Mouse (Mus musculus) G1E (cell line): ENCODE measurements around the gene Gcnt2. TPM values are rescaled to one million over a fixed set of nuclear protein-coding genes. Genes with fewer than 3 reads are reported as not detected.
A peak's percentile ranks its signal among the peaks of the same experiment; 100 is the strongest.
"Not testable (repeated sequence)": the region's sequence is repeated elsewhere in the genome, so short reads cannot be mapped to it uniquely, and the experiment has no call there.

Experiments
- ATAC-seq: 2 replicates; pipeline ENCODE4 v1.8.0; 2016; ENCODE audit warnings: mild to moderate bottlenecking; ENCODE audit not compliant: insufficient number of reproducible peaks, poor library complexity, low FRiP score, severe bottlenecking; ENCODE audit errors: extremely low read depth
- DNase-seq: peaks from one replicate; pipeline ENCODE4 v3.0.0; 2012; ENCODE audit warnings: low spot score
- H3K27me3 ChIP-seq: 2 replicates; pipeline ENCODE4 v1.6.1; 2012; ENCODE audit warnings: mild to moderate bottlenecking, low read length, inconsistent platforms; ENCODE audit not compliant: insufficient read depth
- H3K36me3 ChIP-seq: replicated peaks from 2 replicates; pipeline ENCODE3; 2012; ENCODE audit warnings: mild to moderate bottlenecking, inconsistent platforms
- H3K4me1 ChIP-seq: 2 replicates; pipeline ENCODE4 v1.6.1; 2012; ENCODE audit warnings: low read depth, low read length, inconsistent platforms, mixed read lengths; ENCODE audit not compliant: insufficient read depth
- H3K4me3 ChIP-seq: 2 replicates; pipeline ENCODE4 v1.5.1; 2012; ENCODE audit warnings: low read depth, mild to moderate bottlenecking, inconsistent platforms, low read length, moderate library complexity, mixed read lengths
- H3K9me3 ChIP-seq: replicated peaks from 2 replicates; pipeline ENCODE4 v1.6.1; 2012; ENCODE audit warnings: inconsistent platforms
- CTCF ChIP-seq: IDR thresholded peaks from 2 replicates; pipeline ENCODE4 v1.5.1; 2012; ENCODE audit warnings: low read depth, low read length, inconsistent platforms, mixed read lengths
- GATA1 ChIP-seq: IDR thresholded peaks from 2 replicates; pipeline ENCODE4 v1.6.1; 2012; ENCODE audit warnings: borderline replicate concordance, low read length, inconsistent platforms, mixed read lengths
- GATA2 ChIP-seq: IDR thresholded peaks from 2 replicates; pipeline ENCODE4 v1.6.1; 2012; ENCODE audit warnings: low read depth, low read length, inconsistent platforms, borderline replicate concordance
- POLR2AphosphoS5 ChIP-seq: IDR thresholded peaks from 2 replicates; pipeline ENCODE4 v1.6.1; 2012; ENCODE audit warnings: low read depth, low read length, inconsistent platforms; ENCODE audit not compliant: insufficient replicate concordance
- TAL1 ChIP-seq: conservative IDR thresholded peaks from 2 replicates; pipeline ENCODE4 v1.6.1; 2012; ENCODE audit warnings: low read depth, low read length, inconsistent platforms, mixed read lengths
- polyA plus RNA-seq: library from polyadenylated mRNA; stranded (reverse); fragments of >175 nt; gene quantifications from 2 replicates; pipeline ENCODE4 v1.2.3, GENCODE M21; 2012
- total RNA-seq, 2 experiments: library from RNA; stranded (forward) in 1 of 2; stranded (reverse) in 1 of 2; fragments of 200-1000 nt in 1 of 2; fragments of >200 nt in 1 of 2; fragmentation: Nextera tagmentation in 1 of 2; gene quantifications; 2 replicates each; pipeline ENCODE4 v1.2.3; 2014 to 2017

Gene Gcnt2
- total and polyA plus RNA-seq, 3 experiments: 0.71 TPM; not detected in 2

- DNase-seq: no peak
- TF ChIP-seq GATA1: no peak
- TF ChIP-seq GATA2: no peak
- TF ChIP-seq CTCF: no peak
- no peak for TF ChIP-seq TAL1
- no peak for TF ChIP-seq POLR2AphosphoS5
- no peak for ATAC-seq
- peaks cover 11% of the 10 kb centered on the region for H3K27me3 ChIP-seq
- H3K4me3 ChIP-seq: no peak overlapping the region
- no peaks in the 10 kb centered on the region for H3K9me3 ChIP-seq
- H3K36me3 ChIP-seq: no peaks in the 10 kb centered on the region
- no peaks in the 10 kb centered on the region for H3K4me1 ChIP-seq
Measured at GRCm38 (mm10) chr13:40971831-40972230, 112.3 kb downstream of the Gcnt2 start.

GRCm38 (mm10) chr13:40972976-40973375 is 113.4 kb downstream of the Gcnt2 start:
- no peaks in the 10 kb centered on the region for H3K36me3 ChIP-seq
- ATAC-seq (no peak), DNase-seq (no peak)
- H3K9me3 ChIP-seq: no peaks in the 10 kb centered on the region
- H3K4me1 ChIP-seq: no peaks in the 10 kb centered on the region
- no peak for TF ChIP-seq TAL1
- no peak for TF ChIP-seq CTCF
- no peak for TF ChIP-seq GATA1
- TF ChIP-seq POLR2AphosphoS5: no peak
- no peak for TF ChIP-seq GATA2
- peaks cover 8% of the 10 kb centered on the region for H3K27me3 ChIP-seq
- H3K4me3 ChIP-seq: no peak overlapping the region

GRCm38 (mm10) chr13:40977609-40978008 is 118.1 kb downstream of the Gcnt2 start:
- no peak for DNase-seq

GRCm38 (mm10) chr13:40978652-40979051 is 119.1 kb downstream of the Gcnt2 start:
- peaks cover 21% of the 10 kb centered on the region for H3K27me3 ChIP-seq
- no peaks in the 10 kb centered on the region for H3K4me1 ChIP-seq
- TF ChIP-seq POLR2AphosphoS5 (no peak), TAL1 (no peak), GATA1 (no peak), GATA2 (no peak), CTCF (no peak)
- no peaks in the 10 kb centered on the region for H3K36me3 ChIP-seq
- no peaks in the 10 kb centered on the region for H3K9me3 ChIP-seq
- DNase-seq (no peak), ATAC-seq (no peak)
- H3K4me3 ChIP-seq: no peak overlapping the region

More at GRCm38 (mm10) chr13:40977609-40978008, 118.1 kb downstream of the Gcnt2 start:
- H3K9me3 ChIP-seq: no peaks in the 10 kb centered on the region
- no peaks in the 10 kb centered on the region for H3K36me3 ChIP-seq
- H3K4me3 ChIP-seq: no peak overlapping the region
- TF ChIP-seq CTCF (peak; percentile 74), GATA1 (no peak)
- ATAC-seq: no peak
- H3K27me3 ChIP-seq: peaks cover 18% of the 10 kb centered on the region
- H3K4me1 ChIP-seq: no peaks in the 10 kb centered on the region

- Histone ChIP-seq H3K4me3 (no peak overlapping the region), H3K27me3 (peaks cover 21% of the 10 kb centered on the region), H3K4me1 (no peaks in the 10 kb centered on the region), H3K9me3 (no peaks in the 10 kb centered on the region), H3K36me3 (no peaks in the 10 kb centered on the region)
- TF ChIP-seq CTCF (no peak), POLR2AphosphoS5 (no peak), TAL1 (no peak), GATA2 (no peak), GATA1 (no peak)
- ATAC-seq: no peak
- no peak for DNase-seq
Measured at GRCm38 (mm10) chr13:40979321-40979720, 119.8 kb downstream of the Gcnt2 start.

GRCm38 (mm10) chr13:40982759-40983158 is 123.2 kb downstream of the Gcnt2 start:
- Histone ChIP-seq H3K36me3 (no peaks in the 10 kb centered on the region), H3K4me1 (no peaks in the 10 kb centered on the region), H3K9me3 (no peaks in the 10 kb centered on the region), H3K4me3 (no peak overlapping the region), H3K27me3 (peaks cover 12% of the 10 kb centered on the region; the same call in 1 of the 2 replicates)
- ATAC-seq: no peak
- no peak for DNase-seq
- no peak for TF ChIP-seq CTCF
- no peak for TF ChIP-seq GATA1
- TF ChIP-seq GATA2: no peak
- no peak for TF ChIP-seq TAL1
- TF ChIP-seq POLR2AphosphoS5: no peak

GRCm38 (mm10) chr13:40986081-40986480 is 126.5 kb downstream of the Gcnt2 start:
- Histone ChIP-seq H3K9me3 (no peaks in the 10 kb centered on the region), H3K4me3 (no peak overlapping the region), H3K27me3 (peaks cover 2% of the 10 kb centered on the region; the same call in 1 of the 2 replicates), H3K4me1 (peaks cover 4% of the 10 kb centered on the region), H3K36me3 (no peaks in the 10 kb centered on the region)
- no peak for DNase-seq
- no peak for ATAC-seq
- TF ChIP-seq GATA2 (no peak), POLR2AphosphoS5 (no peak), GATA1 (no peak), CTCF (no peak), TAL1 (no peak)

GRCm38 (mm10) chr13:40987608-40988303 is 128.2 kb downstream of the Gcnt2 start:
- not testable (repeated sequence) for H3K4me3 ChIP-seq, H3K4me1 ChIP-seq, ATAC-seq, H3K9me3 ChIP-seq, DNase-seq, H3K36me3 ChIP-seq, H3K27me3 ChIP-seq
